Mouse (Mus musculus) limb, embryonic 14.5 days (tissue): ENCODE data around the gene A2m. TPM values are rescaled to one million over a fixed set of nuclear protein-coding genes. Genes with fewer than 3 reads are reported as not detected.

Source experiments
- ATAC-seq: fragments of 200-750 bp; cut with Nextera tagmentation; 2 replicates; pipeline ENCODE4 v1.8.0; 2017; ENCODE audit warnings: low read depth, moderate number of reproducible peaks, moderate TSS enrichment; ENCODE audit not compliant: low FRiP score
- DNase-seq: peaks from one replicate; pipeline ENCODE4 v3.0.0-alpha.2; 2015; ENCODE audit warnings: low spot score
- H3K27ac ChIP-seq: fragments of 300-500 bp; sonication (generic); replicated peaks from 2 replicates; pipeline ENCODE4 v1.5.1; 2014; ENCODE audit warnings: low read depth, mild to moderate bottlenecking, low read length, moderate library complexity, mixed read lengths
- H3K27me3 ChIP-seq: fragments of 300-500 bp; sonication (generic); 2 replicates; pipeline ENCODE4 v1.6.1; 2014; ENCODE audit warnings: low read length, mixed read lengths; ENCODE audit not compliant: control insufficient read depth, insufficient read depth
- H3K36me3 ChIP-seq: fragments of 300-500 bp; sonication (generic); 2 replicates; pipeline ENCODE4 v1.6.1; 2014; ENCODE audit warnings: mild to moderate bottlenecking, low read length, moderate library complexity, mixed read lengths; ENCODE audit not compliant: control insufficient read depth, insufficient read depth
- H3K4me1 ChIP-seq: fragments of 300-500 bp; sonication (generic); 2 replicates; pipeline ENCODE4 v1.6.1; 2014; ENCODE audit warnings: antibody characterized with exemption, low read length, mixed read lengths; ENCODE audit not compliant: control insufficient read depth, insufficient read depth
- H3K4me2 ChIP-seq: fragments of 300-500 bp; sonication (generic); replicated peaks from 2 replicates; pipeline ENCODE4 v1.6.1; 2014; ENCODE audit warnings: low read depth, mild to moderate bottlenecking, low read length, moderate library complexity; ENCODE audit not compliant: severe bottlenecking
- H3K4me3 ChIP-seq: fragments of 300-500 bp; sonication (generic); replicated peaks from 2 replicates; pipeline ENCODE4 v1.5.1; 2014; ENCODE audit warnings: low read length
- H3K9ac ChIP-seq: fragments of 300-500 bp; sonication (generic); 2 replicates; pipeline ENCODE4 v1.6.1; 2014; ENCODE audit warnings: mild to moderate bottlenecking, low read depth, low read length, moderate library complexity; ENCODE audit not compliant: severe bottlenecking
- H3K9me3 ChIP-seq: fragments of 300-500 bp; sonication (generic); 2 replicates; pipeline ENCODE4 v1.6.1; 2016; ENCODE audit warnings: low read length; ENCODE audit not compliant: control insufficient read depth
- POLR2A ChIP-seq: fragments of 200-500 bp; IDR thresholded peaks from 2 replicates; pipeline ENCODE4 v1.8.0; 2012; ENCODE audit warnings: inconsistent platforms, mild to moderate bottlenecking, moderate library complexity, borderline replicate concordance; ENCODE audit not compliant: insufficient read depth, insufficient read length; ENCODE audit errors: extremely low read depth
- WGBS: fragments of 180-500 bp; shearing (Covaris S2); extraction: QIAGEN DNeasy Blood & Tissue Kit; methylation state at CpG from one replicate; pipeline ENCODE4 v1.1.7; 2014; 5-methylcytosine and 5-hydroxymethylcytosine counted together
- polyA plus RNA-seq, 2 experiments: library from polyadenylated mRNA; depleted of rRNA in 1 of 2; stranded (reverse) in 1 of 2; unstranded in 1 of 2; fragments of >200 nt; fragmentation: Nextera tagmentation in 1 of 2; extraction: Ambion mirVana in 1 of 2; gene quantifications; 2 replicates each; pipeline versions ENCODE4 v1.2.1 to v1.2.3; 2012 to 2014

A2m gene
- polyA plus RNA-seq (2012; rRNA removed) = 5.1 and 5.2 TPM in 2 replicates
- polyA plus RNA-seq (2014; fragmentation: Nextera tagmentation; extraction: Ambion mirVana) = 3.5 and 4.5 TPM in 2 replicates

DNA sequence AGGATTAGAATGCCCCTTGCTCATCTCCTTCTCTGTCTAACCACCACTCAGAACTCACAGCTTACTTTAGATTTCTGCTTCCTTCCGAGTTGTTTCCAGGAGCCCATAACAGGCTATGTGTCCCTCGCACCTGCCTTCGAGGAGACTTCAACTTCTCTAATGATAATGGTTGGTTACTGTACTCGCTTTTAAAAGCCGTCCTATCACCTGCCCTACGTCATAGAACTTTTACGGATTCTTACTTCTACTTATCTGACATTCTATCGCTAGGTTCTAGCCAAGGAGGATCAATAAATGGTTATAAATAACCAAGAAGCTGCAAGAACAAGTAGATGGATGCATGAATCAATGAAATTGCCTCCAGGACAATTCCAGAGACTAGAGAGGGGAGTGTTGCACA is at the start of gene A2m:
Gene A2m (plus strand): TSS at position 301 of the 400 bp plus-strand sequence.
- ATAC-seq (no peak), DNase-seq (no peak)
- Histone ChIP-seq H3K36me3 (no peaks in the 10 kb centered on the region), H3K4me2 (peak within 1 kb of the TSS; percentile 35), H3K4me3 (peak within 1 kb of the TSS; percentile 11; the same call in 1 of the 2 replicates), H3K27ac (no peak within 1 kb of the TSS), H3K27me3 (no peaks in the 10 kb centered on the region), H3K9me3 (no peaks in the 10 kb centered on the region), H3K4me1 (no peaks in the 10 kb centered on the region), H3K9ac (peak within 1 kb of the TSS; percentile 48; the same call in 1 of the 2 replicates)
- no peak for TF ChIP-seq POLR2A
- 85% methylated on average over 8 of the region's 8 CpGs for WGBS

DNA sequence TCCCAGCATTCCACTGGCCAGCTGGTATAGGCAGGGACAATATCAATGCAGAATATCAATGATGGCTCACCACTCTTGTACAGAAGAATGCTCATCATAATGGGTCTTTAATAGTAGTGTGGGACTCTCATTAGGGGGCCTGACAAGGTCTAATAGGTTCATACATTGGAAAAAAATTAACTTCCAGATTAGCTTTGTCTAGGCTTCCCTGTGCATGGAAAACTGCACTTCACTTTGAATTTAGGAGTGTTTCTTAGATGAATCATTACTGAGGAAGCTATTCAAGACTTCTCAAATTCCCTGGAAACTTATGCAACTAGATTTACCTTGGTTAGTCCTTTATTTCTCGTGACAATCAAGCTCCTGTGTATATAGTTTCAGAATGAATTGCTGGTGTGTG is 45.0 kb upstream of the A2m start:
- Histone ChIP-seq H3K4me3 (no peak overlapping the region), H3K27me3 (no peaks in the 10 kb centered on the region), H3K9me3 (no peaks in the 10 kb centered on the region), H3K9ac (no peak overlapping the region), H3K36me3 (no peaks in the 10 kb centered on the region), H3K4me2 (no peak overlapping the region), H3K27ac (no peak overlapping the region), H3K4me1 (no peaks in the 10 kb centered on the region)
- WGBS = 35% methylated on average over 1 of the region's 1 CpGs
- TF ChIP-seq POLR2A = no peak
- DNase-seq (no peak), ATAC-seq (no peak)

DNA sequence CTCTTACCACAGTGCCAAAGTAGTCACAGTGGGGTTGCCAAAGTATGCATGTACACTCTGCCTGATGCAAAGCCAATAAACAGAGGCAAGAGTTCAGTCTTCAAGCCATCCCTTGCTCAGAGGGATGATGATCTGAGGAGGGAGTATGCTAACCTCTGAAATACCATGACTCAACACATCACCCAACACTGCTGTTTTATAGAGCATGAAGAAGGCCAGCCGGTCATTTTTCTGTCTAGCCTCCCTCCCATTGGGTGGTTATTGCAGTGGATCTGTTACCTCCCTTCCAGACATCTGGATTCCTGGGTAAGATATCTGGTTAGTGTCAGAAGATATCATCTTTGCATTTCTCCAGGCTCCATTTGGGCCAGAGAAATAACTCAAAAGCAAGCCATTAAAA is 34.2 kb upstream of the A2m start:
- no peak for DNase-seq
- H3K4me3 ChIP-seq = no peak overlapping the region

DNA sequence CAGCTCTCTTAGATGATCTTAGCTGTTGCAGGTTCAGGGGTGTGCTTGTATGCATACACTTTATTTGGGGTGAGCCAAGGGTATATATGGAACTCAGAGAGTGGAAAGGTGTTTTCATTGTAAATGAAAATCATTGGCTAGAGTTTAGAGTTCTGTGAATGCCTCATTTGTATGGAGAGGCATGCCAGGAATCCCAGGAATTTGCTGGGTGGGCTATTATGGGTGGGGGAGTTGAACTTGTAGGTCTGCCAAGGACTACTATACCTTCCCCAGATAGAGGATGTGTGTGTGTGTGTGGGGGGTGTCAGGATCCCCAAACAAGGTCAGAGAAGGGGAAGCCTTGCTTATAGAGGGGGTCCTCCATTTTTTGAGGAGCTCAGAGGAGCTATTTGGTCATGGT is 27.3 kb upstream of the A2m start:
- Histone ChIP-seq H3K9me3 (no peaks in the 10 kb centered on the region), H3K4me2 (no peak overlapping the region), H3K27ac (no peak overlapping the region), H3K36me3 (no peaks in the 10 kb centered on the region), H3K4me3 (no peak overlapping the region), H3K27me3 (no peaks in the 10 kb centered on the region), H3K4me1 (no peaks in the 10 kb centered on the region), H3K9ac (no peak overlapping the region)
- ATAC-seq (no peak), DNase-seq (no peak)
- no peak for TF ChIP-seq POLR2A

More for the DNA sequence above, 34.2 kb upstream of the A2m start:
- ATAC-seq = no peak
- Histone ChIP-seq H3K4me1 (no peaks in the 10 kb centered on the region), H3K9ac (no peak overlapping the region), H3K36me3 (no peaks in the 10 kb centered on the region), H3K9me3 (no peaks in the 10 kb centered on the region), H3K4me2 (no peak overlapping the region), H3K27ac (no peak overlapping the region), H3K27me3 (no peaks in the 10 kb centered on the region)
- TF ChIP-seq POLR2A = no peak
- WGBS = 61% methylated on average over 1 of the region's 1 CpGs

DNA sequence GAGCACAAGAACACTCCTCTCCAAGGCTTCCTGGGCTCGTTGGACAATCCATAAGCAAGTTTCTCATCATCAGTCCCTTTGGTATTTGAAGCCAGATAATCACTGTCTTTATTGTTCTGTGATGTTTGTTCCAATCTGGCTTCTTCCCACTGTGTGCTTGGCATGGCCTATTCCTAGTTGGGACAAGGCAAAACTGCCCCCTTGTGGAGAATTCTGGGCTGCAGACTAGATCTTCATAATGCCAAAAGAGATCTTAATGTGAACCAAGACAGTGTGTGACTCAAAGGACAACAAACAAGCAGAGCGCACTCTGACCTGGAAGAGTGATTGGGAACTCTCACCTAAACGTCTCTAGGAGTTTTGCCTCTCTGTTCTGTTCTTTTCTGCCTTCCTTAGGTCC is 23.4 kb upstream of the A2m start:
- DNase-seq (peak; percentile 9), ATAC-seq (no peak)
- TF ChIP-seq POLR2A = no peak
- H3K4me2 ChIP-seq = no peak overlapping the region
- 56% methylated on average over 3 of the region's 3 CpGs for WGBS
- H3K27me3 ChIP-seq = no peaks in the 10 kb centered on the region
- no peak overlapping the region for H3K9ac ChIP-seq
- H3K4me1 ChIP-seq = no peaks in the 10 kb centered on the region
- no peaks in the 10 kb centered on the region for H3K9me3 ChIP-seq
- no peaks in the 10 kb centered on the region for H3K36me3 ChIP-seq
- H3K27ac ChIP-seq = no peak overlapping the region
- no peak overlapping the region for H3K4me3 ChIP-seq

DNA sequence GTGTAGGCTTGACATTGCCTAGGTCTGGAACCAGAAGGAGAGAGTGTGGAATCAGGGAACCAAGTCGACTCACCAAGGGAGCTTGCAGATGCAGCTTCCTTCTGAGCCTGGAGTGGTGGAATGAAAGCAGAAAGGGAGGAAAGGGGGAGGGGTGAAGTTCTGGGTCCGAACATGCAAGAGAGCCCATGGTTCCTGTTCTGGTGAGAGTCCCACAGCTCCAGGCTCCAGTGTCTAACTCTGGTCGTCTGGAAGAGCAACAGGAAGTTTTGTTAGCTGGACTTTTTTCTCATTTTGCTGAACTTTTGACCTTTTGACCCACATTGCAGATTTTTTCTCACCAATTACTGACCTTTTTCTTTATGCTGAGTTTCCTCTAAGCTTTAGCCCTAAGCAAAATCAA is 17.7 kb upstream of the A2m start:
- Histone ChIP-seq H3K36me3 (no peaks in the 10 kb centered on the region), H3K4me1 (no peaks in the 10 kb centered on the region), H3K27ac (no peak overlapping the region), H3K4me3 (no peak overlapping the region), H3K9me3 (no peaks in the 10 kb centered on the region), H3K27me3 (no peaks in the 10 kb centered on the region), H3K4me2 (no peak overlapping the region), H3K9ac (no peak overlapping the region)
- ATAC-seq (no peak), DNase-seq (no peak)
- TF ChIP-seq POLR2A = no peak
- 20% methylated on average over 3 of the region's 3 CpGs for WGBS
